Mouse (Mus musculus): ENCODE data around the gene Hist1h3i. TPM values are rescaled to one million over a fixed set of nuclear protein-coding genes. Genes with fewer than 3 reads are reported as not detected.

The Hist1h3i gene
- total RNA-seq, 2 experiments from 2014 or later = 10.2 to 11.2 TPM

- DNase-seq = peak in 1 of 2 experiments; percentile 41
Observed at GRCm38 (mm10) chr13:21782361-21783254, 562 bp downstream of the Hist1h3i start.

GRCm38 (mm10) chr13:21781639-21782038, 1.5 kb downstream of the Hist1h3i start:
- DNase-seq = no peak

GRCm38 (mm10) chr13:21781021-21781555, 2.1 kb downstream of the Hist1h3i start:
- no peak for DNase-seq

GRCm38 (mm10) chr13:21779767-21780731, 3.1 kb downstream of the Hist1h3i start, which contains the start of gene Hist1h1b:
Hist1h1b (minus strand) TSS chr13:21780625.
- DNase-seq = peak; percentile 42 to 63

- peak; percentile 69 to 82 for DNase-seq
Observed at GRCm38 (mm10) chr13:21778814-21779766, 4.1 kb downstream of the Hist1h3i start.

- DNase-seq = no peak
Observed at GRCm38 (mm10) chr13:21755707-21756106, 27.5 kb downstream of the Hist1h3i start.

DNA sequence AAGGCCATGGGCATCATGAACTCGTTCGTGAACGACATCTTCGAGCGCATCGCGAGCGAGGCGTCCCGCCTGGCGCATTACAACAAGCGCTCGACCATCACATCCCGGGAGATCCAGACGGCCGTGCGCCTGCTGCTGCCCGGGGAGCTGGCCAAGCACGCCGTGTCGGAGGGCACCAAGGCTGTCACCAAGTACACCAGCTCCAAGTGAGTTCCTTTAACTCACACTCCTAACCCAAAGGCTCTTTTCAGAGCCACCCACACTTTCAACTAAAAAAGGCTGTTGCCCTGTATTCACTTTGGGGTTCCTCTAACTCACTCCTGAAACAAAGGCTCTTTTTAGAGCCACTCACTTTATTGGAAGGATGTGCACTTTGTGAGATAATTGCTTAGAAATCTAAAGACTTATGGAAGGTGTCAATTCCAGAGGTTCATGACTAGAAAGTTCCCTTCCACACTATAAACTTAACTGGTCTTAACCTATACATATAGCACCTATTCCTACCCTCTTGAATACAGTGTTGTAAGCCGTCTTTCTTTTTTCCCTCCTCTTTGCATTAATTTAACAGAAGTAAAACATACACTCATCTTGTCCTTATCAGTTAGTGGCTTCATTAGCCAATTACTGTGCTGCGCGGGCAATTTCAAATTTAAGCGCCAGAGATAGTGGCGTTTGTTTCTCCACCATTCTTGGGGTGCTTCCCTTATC, 28.7 kb downstream of the Hist1h3i start:
- peak in 1 of 2 experiments; percentile 31 for DNase-seq

GRCm38 (mm10) chr13:21753524-21754285, 29.5 kb downstream of the Hist1h3i start, which contains the start of the genes Hist1h2ak and Hist1h2bn:
Hist1h2ak (minus strand) TSS chr13:21753827.
Hist1h2bn (plus strand) TSS chr13:21754123.
- DNase-seq = peak; percentile 75 to 84

DNA sequence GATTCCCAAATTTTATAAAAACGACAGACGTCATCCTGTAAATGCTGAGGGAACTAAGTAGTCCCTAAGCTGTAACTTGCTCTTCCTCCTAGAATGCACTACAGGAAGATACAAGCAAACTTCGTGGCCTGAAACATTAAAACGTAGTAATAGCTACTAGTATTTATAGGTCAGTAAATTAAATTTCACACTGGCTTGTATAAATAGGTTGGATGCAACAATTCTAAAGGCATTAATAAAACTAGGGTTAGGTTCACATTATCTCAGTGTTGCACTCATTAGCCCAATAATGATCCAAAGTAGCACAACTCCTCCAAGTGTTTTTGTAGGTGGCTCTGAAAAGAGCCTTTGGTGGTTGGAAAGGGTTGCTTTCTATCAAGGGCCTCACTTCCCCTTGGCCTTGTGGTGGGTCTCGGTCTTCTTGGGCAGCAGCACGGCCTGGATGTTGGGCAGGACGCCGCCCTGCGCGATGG, 30.1 kb downstream of the Hist1h3i start:
- no peak for DNase-seq

DNA sequence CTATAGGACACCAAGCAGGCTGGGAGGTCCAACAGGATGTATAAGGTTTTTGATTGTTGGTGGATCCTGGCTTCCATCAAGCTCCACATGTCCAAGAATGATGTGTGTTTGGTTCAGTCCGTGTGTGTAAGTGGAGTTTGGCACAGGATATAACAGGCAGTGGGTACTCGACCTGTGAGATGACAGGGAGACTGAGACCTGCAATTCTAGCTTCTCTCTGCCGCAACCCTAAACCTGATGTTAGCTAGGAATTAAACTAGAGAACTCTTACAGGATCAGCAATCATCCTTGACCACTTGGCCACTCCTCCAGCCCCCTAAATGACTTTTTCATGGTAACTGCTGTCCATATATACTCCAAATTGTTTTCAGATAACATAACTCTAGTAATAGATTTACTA, 30.8 kb downstream of the Hist1h3i start:
- no peak for DNase-seq

DNA sequence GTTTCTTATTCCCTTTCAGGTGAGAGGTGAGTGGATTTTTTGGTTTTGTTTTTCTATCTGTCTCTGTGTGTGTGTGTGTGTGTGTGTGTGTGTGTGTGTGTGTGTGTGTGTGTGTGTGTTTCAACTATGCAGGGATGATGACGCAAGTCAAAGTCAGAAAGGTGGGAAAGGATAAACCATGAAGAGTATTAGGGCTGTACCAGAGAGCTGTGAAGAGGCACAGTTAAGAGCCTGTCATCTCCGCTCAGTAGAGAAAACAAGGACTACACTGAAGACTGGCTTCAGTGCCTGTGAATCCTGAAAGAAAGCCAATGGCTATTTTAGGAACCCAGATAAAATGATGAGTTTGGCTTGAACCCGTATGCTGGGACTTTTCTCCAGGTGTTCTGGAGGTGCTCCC, 31.3 kb downstream of the Hist1h3i start:
- DNase-seq = no peak

- DNase-seq = no peak
Observed at GRCm38 (mm10) chr13:21751417-21751816, 31.8 kb downstream of the Hist1h3i start.

DNA sequence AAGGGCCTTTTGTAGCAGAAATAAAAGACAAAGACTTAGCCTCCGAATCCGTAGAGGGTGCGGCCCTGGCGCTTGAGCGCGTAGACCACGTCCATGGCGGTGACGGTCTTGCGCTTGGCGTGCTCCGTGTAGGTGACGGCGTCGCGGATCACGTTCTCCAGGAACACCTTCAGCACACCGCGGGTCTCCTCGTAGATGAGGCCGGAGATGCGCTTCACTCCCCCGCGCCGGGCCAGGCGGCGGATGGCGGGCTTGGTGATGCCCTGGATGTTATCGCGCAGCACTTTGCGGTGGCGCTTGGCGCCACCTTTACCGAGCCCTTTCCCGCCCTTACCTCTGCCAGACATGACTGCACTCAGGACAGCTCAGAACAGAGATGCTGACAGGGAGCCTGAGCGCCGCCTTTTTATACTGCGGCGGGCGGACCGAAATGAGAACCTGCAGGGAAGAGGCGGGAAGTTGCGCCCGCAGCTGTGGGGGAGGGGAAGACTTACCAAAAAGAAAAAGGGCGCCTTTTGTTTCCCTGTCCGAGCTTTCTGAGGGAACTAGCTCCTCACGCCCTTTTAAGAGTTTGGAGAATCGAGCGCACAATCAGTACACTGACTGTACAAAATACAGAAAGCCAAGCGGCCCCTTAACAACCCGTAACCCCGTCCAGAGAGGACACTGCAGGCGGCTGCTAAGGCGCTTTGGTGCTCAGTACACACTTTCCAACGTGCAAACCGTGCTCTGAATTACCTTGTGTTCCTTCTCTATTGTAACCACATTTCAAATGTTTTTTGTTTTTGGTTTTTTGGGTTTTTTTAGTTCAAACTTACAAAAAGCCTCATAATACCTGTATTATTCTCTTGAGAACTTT, 32.8 kb downstream of the Hist1h3i start, which contains the start of gene Hist1h4k:
Hist1h4k (minus strand) TSS at position 347 of the 859 bp plus-strand sequence.
- DNase-seq = peak; percentile 88 to 90

- no peak for DNase-seq
Observed at GRCm38 (mm10) chr13:21749387-21750158, 33.6 kb downstream of the Hist1h3i start.

GRCm38 (mm10) chr13:21745006-21745405, 38.2 kb downstream of the Hist1h3i start:
- no peak for DNase-seq

DNA sequence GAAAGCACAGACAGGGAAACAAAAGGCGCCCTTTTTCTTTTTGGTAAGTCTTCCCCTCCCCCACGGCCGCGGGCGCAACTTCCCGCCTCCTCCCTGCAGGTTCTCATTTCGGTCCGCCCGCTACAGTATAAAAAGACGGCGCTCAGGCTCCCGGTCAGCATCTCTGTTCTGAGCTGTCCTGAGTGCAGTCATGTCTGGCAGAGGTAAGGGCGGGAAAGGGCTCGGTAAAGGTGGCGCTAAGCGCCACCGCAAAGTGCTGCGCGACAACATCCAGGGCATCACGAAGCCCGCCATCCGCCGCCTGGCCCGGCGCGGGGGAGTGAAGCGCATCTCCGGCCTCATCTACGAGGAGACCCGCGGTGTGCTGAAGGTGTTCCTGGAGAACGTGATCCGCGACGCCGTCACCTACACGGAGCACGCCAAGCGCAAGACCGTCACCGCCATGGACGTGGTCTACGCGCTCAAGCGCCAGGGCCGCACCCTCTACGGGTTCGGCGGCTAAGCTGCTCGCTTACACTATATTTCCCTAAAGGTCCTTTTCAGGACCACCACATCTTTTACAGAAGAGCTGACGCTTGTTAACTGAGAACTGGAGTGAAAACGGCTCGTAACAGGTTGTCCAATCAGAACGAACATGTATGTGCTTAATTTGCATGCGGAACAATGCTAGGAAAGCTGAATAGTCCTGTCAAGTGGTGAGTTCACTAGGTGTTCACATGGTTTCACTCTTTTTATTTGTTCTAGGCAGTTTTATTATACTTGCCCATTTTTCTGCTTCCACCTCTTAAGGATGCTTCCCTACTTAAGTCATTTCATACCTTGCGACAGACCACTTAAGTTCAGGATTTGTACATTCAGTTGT, 48.0 kb downstream of the Hist1h3i start, which contains the start of gene Hist1h4j:
Hist1h4j (plus strand) TSS at position 159 of the 862 bp plus-strand sequence.
- DNase-seq = peak; percentile 65 to 69
